20 mouse cellular contexts compared by ENCODE assay signal in the genomic region with DNA sequence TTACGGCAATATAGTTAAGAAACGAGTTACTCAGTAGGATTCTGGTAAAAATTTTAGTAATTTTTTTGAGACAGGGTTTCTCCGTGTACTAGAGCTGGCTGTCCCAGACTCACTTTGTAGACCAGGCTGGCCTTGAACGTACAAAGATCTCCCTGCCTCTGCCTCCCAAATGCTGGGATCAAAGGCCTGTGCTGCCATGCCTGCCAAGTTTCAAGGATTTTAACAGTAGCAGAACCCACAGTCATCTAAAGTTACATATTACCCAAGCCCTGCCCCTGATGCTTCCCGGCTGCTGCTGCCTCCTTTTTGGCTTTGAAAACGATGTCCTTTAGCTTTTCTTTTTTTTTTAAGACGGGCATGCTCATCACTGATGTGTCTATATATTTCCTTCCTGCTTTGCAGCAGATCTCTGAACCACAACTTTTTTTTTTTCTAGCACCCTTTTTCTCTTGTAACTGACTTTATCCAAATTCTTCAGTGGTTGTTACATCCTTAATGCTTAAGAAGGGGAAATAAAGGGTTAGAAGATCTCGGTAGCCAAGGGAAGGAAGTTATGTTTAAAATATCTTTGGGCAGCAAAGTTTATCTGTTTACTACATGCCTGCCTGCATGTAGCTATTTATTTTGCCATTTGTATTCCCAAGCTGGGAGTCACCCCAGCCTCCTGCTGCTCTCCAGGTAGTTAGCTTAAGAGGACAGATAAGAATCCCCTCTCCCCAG. TPM values are rescaled to one million over a fixed set of nuclear protein-coding genes. Genes with fewer than 3 reads are reported as not detected.
DNase-seq lines count a peak whose midpoint lies in the region; ATAC-seq and TF ChIP-seq lines count a peak whose summit lies in the region.
"Had no signal": no experiment of that assay in that cellular context is flagged by ENCODE, and none has a peak within 500 bp of the region (broad histone marks: within the 10 kb centered on the region; RNA-seq: fewer than 3 reads in every experiment).

No protein-coding gene starts in this region.

- TF ChIP-seq RAD21 in MEL (IDR thresholded peaks at IDR 0.05; ENCODE audit: low read depth, low read length) = no peak

- H3K36me3 ChIP-seq in MEL (ENCODE audit: control insufficient read depth in 1 of 2, insufficient read depth in 2 of 2, low read length in 2 of 2) = peaks cover 0 to 13% of the 10 kb centered on the region in 2 experiments; a peak in 2 of 4 replicates
- H3K36me3 ChIP-seq in forebrain, embryonic 13.5 days (ENCODE audit: poor library complexity, severe bottlenecking) = no peaks in the 10 kb centered on the region
- no peaks in the 10 kb centered on the region for H3K36me3 ChIP-seq in midbrain, embryonic 10.5 days
- H3K36me3 ChIP-seq: embryonic facial prominence, embryonic 13.5 days; hindbrain, embryonic 12.5 days; midbrain, embryonic 13.5 days had no signal

- H3K4me2 ChIP-seq in forebrain, embryonic 13.5 days = no peak overlapping the region
- H3K4me2 ChIP-seq: embryonic facial prominence, embryonic 13.5 days; hindbrain, embryonic 12.5 days; midbrain, embryonic 13.5 days had no signal

- H3K9ac ChIP-seq in MEL (ENCODE audit: control insufficient read depth, low read depth, low read length, poor library complexity, severe bottlenecking) = peak overlapping the region; percentile 44
- H3K9ac ChIP-seq in forebrain, embryonic 13.5 days = no peak overlapping the region
- H3K9ac ChIP-seq: embryonic facial prominence, embryonic 13.5 days; hindbrain, embryonic 12.5 days; midbrain, embryonic 13.5 days had no signal

- no peaks in the 10 kb centered on the region for H3K9me3 ChIP-seq in MEL (replicated peaks; ENCODE audit: insufficient read depth, low read length)
- no peaks in the 10 kb centered on the region for H3K9me3 ChIP-seq in forebrain, embryonic 13.5 days (replicated peaks)
- H3K9me3 ChIP-seq in midbrain, embryonic 10.5 days (replicated peaks) = no peaks in the 10 kb centered on the region
- H3K9me3 ChIP-seq: embryonic facial prominence, embryonic 13.5 days; hindbrain, embryonic 12.5 days; midbrain, embryonic 13.5 days had no signal

- no peak for TF ChIP-seq POLR2A in MEL (IDR thresholded peaks at IDR 0.05; ENCODE audit: control insufficient read depth in 1 of 2, insufficient read depth in 1 of 2, low read depth in 1 of 2, low read length in 2 of 2, poor library complexity in 1 of 2)

- peak overlapping the region; percentile 15 to 20; a peak in 3 of 4 replicates for H3K4me3 ChIP-seq in MEL (ENCODE audit: control insufficient read depth in 1 of 2, insufficient read depth in 1 of 2, low read depth in 2 of 2, low read length in 2 of 2)
- H3K4me3 ChIP-seq in forebrain, embryonic 13.5 days = no peak overlapping the region
- no peak overlapping the region for H3K4me3 ChIP-seq in midbrain, embryonic 10.5 days
- H3K4me3 ChIP-seq: embryonic facial prominence, embryonic 13.5 days; hindbrain, embryonic 12.5 days; midbrain, embryonic 13.5 days; myocyte had no signal

- peak; percentile 28 to 39; a peak in 2 of 4 replicates for TF ChIP-seq EP300 in MEL (IDR thresholded peaks at IDR 0.05; ENCODE audit: low read depth in 1 of 2, low read length in 2 of 2)

- H3K27ac ChIP-seq in MEL (ENCODE audit: control insufficient read depth, low read depth, low read length) = peak overlapping the region; percentile 72
- H3K27ac ChIP-seq in forebrain, embryonic 13.5 days = no peak overlapping the region
- H3K27ac ChIP-seq in midbrain, embryonic 10.5 days (replicated peaks) = no peak overlapping the region
- H3K27ac ChIP-seq: embryonic facial prominence, embryonic 13.5 days; hindbrain, embryonic 12.5 days; midbrain, embryonic 13.5 days had no signal

- peak; percentile 40 for ATAC-seq in granulocyte monocyte progenitor cell, adult 5-6 weeks (replicated peaks; ENCODE audit: poor library complexity, severe bottlenecking)
- ATAC-seq in megakaryocyte progenitor cell, adult 5-6 weeks (replicated peaks; ENCODE audit: poor library complexity) = peak; percentile 45
- no peak for ATAC-seq in forebrain, embryonic 13.5 days
- ATAC-seq: midbrain, embryonic 13.5 days had no signal

- WGBS in forebrain, embryonic 13.5 days = 81% methylated on average over 8 of the region's 8 CpGs
- 87% methylated on average over 8 of the region's 8 CpGs for WGBS in midbrain, embryonic 10.5 days

- no peaks in the 10 kb centered on the region for H3K79me2 ChIP-seq in MEL (ENCODE audit: control insufficient read depth, insufficient read depth, low read length, poor library complexity)

- peak; percentile 15 for DNase-seq in lung, postnatal 10 days
- DNase-seq in lung, postnatal 25 days (ENCODE audit: low spot score) = no peak
- peak; percentile 68 for DNase-seq in MEL (ENCODE audit: low read depth, low spot score)
- no peak for DNase-seq in midbrain, embryonic 10.5 days (ENCODE audit: low spot score)
- DNase-seq in frontal cortex, postnatal 25 days (ENCODE audit: low spot score in 2 of 2) = no peak
- DNase-seq: cerebellum, adult 2 months; heart, adult 18-20 months; kidney, adult 11 months; kidney, postnatal 4 days; left cerebral cortex, postnatal 4 days; lung, adult 2 months; right cerebral cortex, adult 18-20 months had no signal

- H3K4me1 ChIP-seq in MEL (ENCODE audit: control insufficient read depth in 1 of 2, insufficient read depth in 2 of 2, low read length in 2 of 2) = peaks cover 0 to 9% of the 10 kb centered on the region in 2 experiments; a peak in 2 of 4 replicates
- no peaks in the 10 kb centered on the region for H3K4me1 ChIP-seq in forebrain, embryonic 13.5 days
- H3K4me1 ChIP-seq in midbrain, embryonic 10.5 days = peaks cover 7% of the 10 kb centered on the region; the same call in 1 of the 2 replicates
- H3K4me1 ChIP-seq: embryonic facial prominence, embryonic 13.5 days; hindbrain, embryonic 12.5 days; midbrain, embryonic 13.5 days had no signal

- no peak for TF ChIP-seq CTCF in MEL (IDR thresholded peaks at IDR 0.05 in 2 of 3, conservative IDR thresholded peaks at IDR 0.05 in 1 of 3; ENCODE audit: control insufficient read depth in 1 of 3, insufficient read depth in 1 of 3, low read depth in 2 of 3, low read length in 3 of 3, poor library complexity in 1 of 3, severe bottlenecking in 1 of 3)

- no peaks in the 10 kb centered on the region for H3K27me3 ChIP-seq in MEL (ENCODE audit: control insufficient read depth in 1 of 2, insufficient read depth in 2 of 2, low read length in 2 of 2)
- no peaks in the 10 kb centered on the region for H3K27me3 ChIP-seq in forebrain, embryonic 13.5 days
- H3K27me3 ChIP-seq in midbrain, embryonic 10.5 days (ENCODE audit: low read depth, poor library complexity, severe bottlenecking) = no peaks in the 10 kb centered on the region
- H3K27me3 ChIP-seq: CH12.LX; embryonic facial prominence, embryonic 13.5 days; hindbrain, embryonic 12.5 days; midbrain, embryonic 13.5 days had no signal

TF ChIP-seq in MEL, 35 proteins besides CTCF, POLR2A, EP300 and RAD21:
- peak; percentile 91 for TF ChIP-seq ZNF384 (IDR thresholded peaks at IDR 0.05; ENCODE audit: low read depth, low read length)
- no peak for TF ChIP-seq MAFK (IDR thresholded peaks at IDR 0.05; ENCODE audit: borderline replicate concordance, low read depth, low read length)
- TF ChIP-seq TAL1 (IDR thresholded peaks at IDR 0.05; ENCODE audit: low read length) = no peak
- 0 out of 2 replicates have a peak, but pooled peaks have one; percentile 31 for TF ChIP-seq NRF1 (IDR thresholded peaks at IDR 0.05; ENCODE audit: insufficient read depth, low read depth, low read length, poor library complexity, severe bottlenecking)
- TF ChIP-seq SIN3A (IDR thresholded peaks at IDR 0.05; ENCODE audit: low read length) = peak; percentile 51
- TF ChIP-seq TCF12 (IDR thresholded peaks at IDR 0.05; ENCODE audit: low read depth, low read length) = peak; percentile 23; the same call in 1 of the 2 replicates
- TF ChIP-seq MEF2A (IDR thresholded peaks at IDR 0.05; ENCODE audit: extremely low read depth, insufficient replicate concordance, low read depth, low read length, poor library complexity, severe bottlenecking) = no peak
- TF ChIP-seq E2F4 (IDR thresholded peaks at IDR 0.05; ENCODE audit: borderline replicate concordance, low read depth, low read length) = no peak
- TF ChIP-seq ZKSCAN1 (IDR thresholded peaks at IDR 0.05; ENCODE audit: low read depth, low read length) = no peak
- no peak for TF ChIP-seq POLR2AphosphoS2 (IDR thresholded peaks at IDR 0.05; ENCODE audit: low read length)
- TF ChIP-seq GATA1 (IDR thresholded peaks at IDR 0.05; ENCODE audit: low read depth, low read length) = peak; percentile 53; the same call in 1 of the 2 replicates
- 0 out of 2 replicates have a peak, but pooled peaks have one; percentile 8 for TF ChIP-seq ETS1 (IDR thresholded peaks at IDR 0.05; ENCODE audit: low read depth, low read length)

RNA-seq across cellular contexts. Expression of gene Rap1b, which starts 10.3 kb away (rescaled TPM):
- total RNA-seq in MEL (2012; rRNA removed) = 42.3 and 47.4 TPM in 2 replicates
- polyA plus RNA-seq in MEL (2012; ENCODE audit: insufficient read depth in 1 of 2, insufficient read length in 2 of 2, low read depth in 1 of 2, low replicate concordance in 2 of 2, missing spikeins in 1 of 2) = 10 to 100 TPM; 83.3 to 89.1 TPM
- 124 and 127 TPM in 2 replicates for total RNA-seq in granulocyte monocyte progenitor cell, adult 5-6 weeks (2014; fragmentation: Nextera tagmentation)
- 92.3 and 107 TPM in 2 replicates for total RNA-seq in granulocyte monocyte progenitor cell, adult 5-6 weeks (2017)
- total RNA-seq in megakaryocyte progenitor cell, adult 5-6 weeks (2015) = 215 and 244 TPM in 2 replicates
- total RNA-seq in megakaryocyte progenitor cell, adult 5-6 weeks (2017) = 84.2 and 95.6 TPM in 2 replicates
- 123 and 129 TPM in 2 replicates for polyA plus RNA-seq in forebrain, embryonic 13.5 days (2015; fragmentation: Nextera tagmentation; extraction: Ambion mirVana)
- polyA plus RNA-seq in midbrain, embryonic 10.5 days (2016; fragmentation: Nextera tagmentation; extraction: Ambion mirVana) = 144 and 146 TPM in 2 replicates

Comparison
In these comparisons a context has a peak if more than half of its experiments do, and no peak if none do; other contexts are left out.
1. DNase-seq: peak in lung, postnatal 10 days (single experiment) and MEL (single experiment); none in lung, postnatal 25 days (single experiment), midbrain, embryonic 10.5 days (single experiment) and frontal cortex, postnatal 25 days (0 of 2).
2. H3K4me3 ChIP-seq: peak in MEL (2 of 2); none in forebrain, embryonic 13.5 days (single experiment) and midbrain, embryonic 10.5 days (single experiment).